Mouse (Mus musculus) gastrocnemius, postnatal 36 days (tissue): ENCODE measurements at regions not wholly inside any gene's neighbourhood (a gene's known extent, or its start where the extent isn't known, plus 50 kb on each side); places are given as distances from the start of the nearest gene placed in this dataset.

Experiments
- DNase-seq, 2 experiments: peaks; one replicate each; pipeline ENCODE4 v3.0.0; 2022
- intact Hi-C: fragments of 180-260 bp; cut with DNase I; formaldehyde crosslinking; loops from one replicate; pipeline ENCODE4 v1.15.1; 2025
- microRNA-seq, 2 experiments: library from miRNA; unstranded; fragments of <30 nt; microRNA quantifications; one replicate each; pipeline ENCODE4 v1.2.0; 2021

GRCm38 (mm10) chr7:77738996-77739765 is 998.6 kb downstream of the Ntrk3 start:
- intact Hi-C loops: no loop called here
- no peak for DNase-seq

Small RNA genes in the stretch of these regions (microRNA-seq; reads per million reads assigned to microRNA genes)
- 0 reads per million in 2 experiments for gene Gm44358
